Mouse (Mus musculus): ENCODE data around the gene Tas1r2.

DNA sequence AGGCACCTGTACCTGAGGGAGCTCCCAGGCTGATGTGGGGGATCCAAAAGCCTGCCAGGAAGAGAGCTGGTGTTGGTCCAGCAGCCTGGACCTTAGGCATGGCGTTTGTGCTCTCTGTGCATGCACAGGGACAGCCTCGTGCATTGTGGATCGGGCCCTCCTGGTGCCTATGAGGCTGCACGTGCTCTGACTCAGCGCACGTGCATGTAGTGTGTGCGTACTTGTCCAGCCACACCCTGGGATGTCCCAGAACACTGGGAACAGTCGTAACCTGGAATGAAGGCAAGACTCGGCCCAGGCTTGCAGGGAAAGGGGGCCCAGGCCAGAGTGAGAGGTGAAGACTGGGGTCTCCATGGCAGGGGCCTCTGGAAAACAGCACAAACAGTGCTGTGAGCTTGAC is 15.5 kb upstream of the Tas1r2 start:
- TF ChIP-seq GATA1 (IDR thresholded peaks at IDR 0.05; ENCODE audit: low read length) = no peak
- TF ChIP-seq TAL1 (IDR thresholded peaks at IDR 0.05; ENCODE audit: low read length) = no peak
